Mouse (Mus musculus): Measurements from ENCODE around the gene Gnaz. TPM values are rescaled to one million over a fixed set of nuclear protein-coding genes. Genes with fewer than 3 reads are reported as not detected.

Gene Gnaz
- total and polyA plus RNA-seq, 2 experiments from 2014 or later, result 106 to 140 TPM

DNA sequence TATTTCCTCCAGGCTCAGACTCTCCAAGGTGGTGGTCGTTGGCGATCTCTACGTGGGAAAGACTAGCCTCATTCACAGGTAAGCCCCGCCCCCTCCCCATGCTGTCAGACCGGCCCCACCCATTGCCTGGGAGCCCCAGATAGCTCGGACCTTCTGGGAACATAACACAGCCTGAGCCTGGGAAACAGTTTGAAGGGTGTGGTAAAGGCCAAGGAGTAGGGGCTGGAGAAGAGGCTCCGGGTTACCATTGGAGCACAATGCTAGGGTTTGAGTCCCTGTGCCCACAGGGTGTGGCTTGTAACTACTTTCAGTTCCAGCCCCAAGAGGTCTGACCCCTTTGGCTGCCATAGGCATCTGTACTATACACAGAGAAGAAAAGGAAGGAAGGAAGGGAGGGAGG lies 77.5 kb downstream of the Gnaz start:
- Histone ChIP-seq H3K9ac (no peak overlapping the region), H3K36me3 (ENCODE audit: insufficient read depth) (peaks cover 27% of the 10 kb centered on the region), H3K4me1 (ENCODE audit: insufficient read depth) (no peaks in the 10 kb centered on the region), H3K4me2 (ENCODE audit: low read depth) (no peak overlapping the region), H3K27me3 (ENCODE audit: insufficient read depth, low read length) (no peaks in the 10 kb centered on the region), H3K27ac (ENCODE audit: low read depth, low read length) (no peak overlapping the region), H3K9me3 (ENCODE audit: low read length) (no peaks in the 10 kb centered on the region), H3K4me3 (ENCODE audit: low read depth, low read length) (no peak overlapping the region)
- no peak for TF ChIP-seq CTCF (IDR thresholded peaks at IDR 0.05; ENCODE audit: low read depth)
- ATAC-seq (no peak), DNase-seq (no peak)
- WGBS, result 53% methylated on average over 7 of the region's 7 CpGs

DNA sequence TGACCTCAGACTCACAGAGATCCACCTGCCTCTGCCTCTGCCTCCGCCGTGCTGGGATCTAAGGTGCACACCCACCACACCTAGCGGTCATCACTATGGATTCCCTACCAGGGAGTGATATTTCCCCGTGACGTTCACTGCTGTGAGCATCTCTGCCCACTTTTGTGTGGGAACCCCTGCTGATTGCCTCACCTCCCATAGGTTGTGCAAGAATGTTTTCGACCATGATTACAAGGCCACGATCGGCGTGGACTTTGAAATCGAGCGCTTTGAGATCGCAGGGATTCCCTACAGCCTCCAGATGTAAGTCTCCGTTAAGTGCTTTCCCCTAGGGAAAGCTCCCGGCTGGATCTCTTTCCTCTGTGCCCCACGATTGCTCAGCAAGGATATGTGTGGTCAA lies 78.9 kb downstream of the Gnaz start:
- 95% methylated on average over 15 of the region's 15 CpGs for WGBS
- ATAC-seq, result no peak
- H3K9me3 ChIP-seq (ENCODE audit: low read length), result no peaks in the 10 kb centered on the region
- H3K27me3 ChIP-seq (ENCODE audit: insufficient read depth, low read length), result no peaks in the 10 kb centered on the region
- no peak overlapping the region for H3K4me3 ChIP-seq (ENCODE audit: low read depth, low read length)
- no peak overlapping the region for H3K4me2 ChIP-seq (ENCODE audit: low read depth)
- H3K36me3 ChIP-seq (ENCODE audit: insufficient read depth), result peaks cover 27% of the 10 kb centered on the region
- H3K9ac ChIP-seq, result no peak overlapping the region
- no peak for DNase-seq
- H3K4me1 ChIP-seq (ENCODE audit: insufficient read depth), result no peaks in the 10 kb centered on the region
- no peak for TF ChIP-seq CTCF (IDR thresholded peaks at IDR 0.05; ENCODE audit: low read depth)
- H3K27ac ChIP-seq (ENCODE audit: low read depth, low read length), result no peak overlapping the region

DNA sequence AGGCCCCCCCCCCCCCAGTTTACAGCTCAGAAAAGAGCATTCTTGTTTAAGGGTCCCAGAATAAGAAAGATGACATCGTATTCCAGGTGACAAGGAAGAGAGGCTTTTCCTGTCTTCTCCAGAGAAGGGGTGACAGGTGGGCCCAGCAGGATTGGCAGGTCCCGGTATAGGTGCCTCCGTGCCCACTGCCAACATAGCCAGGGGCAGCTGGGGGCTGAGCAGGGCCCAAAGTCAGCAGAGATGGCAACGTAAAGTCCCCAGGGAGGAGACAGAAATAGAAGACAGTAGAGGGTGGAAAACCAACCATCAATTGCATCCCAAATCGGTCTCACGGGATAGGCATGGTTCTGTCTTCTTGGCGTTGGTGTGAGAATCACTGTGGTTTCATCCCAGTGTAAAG lies 81.7 kb downstream of the Gnaz start:
- H3K4me1 ChIP-seq (ENCODE audit: insufficient read depth), result no peaks in the 10 kb centered on the region
- DNase-seq (no peak), ATAC-seq (no peak)
- H3K4me3 ChIP-seq (ENCODE audit: low read depth, low read length), result no peak overlapping the region
- H3K9me3 ChIP-seq (ENCODE audit: low read length), result no peaks in the 10 kb centered on the region
- H3K9ac ChIP-seq, result no peak overlapping the region
- WGBS, result 90% methylated on average over 7 of the region's 7 CpGs
- peaks cover 18% of the 10 kb centered on the region for H3K36me3 ChIP-seq (ENCODE audit: insufficient read depth)
- no peak overlapping the region for H3K27ac ChIP-seq (ENCODE audit: low read depth, low read length)
- no peaks in the 10 kb centered on the region for H3K27me3 ChIP-seq (ENCODE audit: insufficient read depth, low read length)
- no peak for TF ChIP-seq CTCF (IDR thresholded peaks at IDR 0.05; ENCODE audit: low read depth)
- no peak overlapping the region for H3K4me2 ChIP-seq (ENCODE audit: low read depth)

DNA sequence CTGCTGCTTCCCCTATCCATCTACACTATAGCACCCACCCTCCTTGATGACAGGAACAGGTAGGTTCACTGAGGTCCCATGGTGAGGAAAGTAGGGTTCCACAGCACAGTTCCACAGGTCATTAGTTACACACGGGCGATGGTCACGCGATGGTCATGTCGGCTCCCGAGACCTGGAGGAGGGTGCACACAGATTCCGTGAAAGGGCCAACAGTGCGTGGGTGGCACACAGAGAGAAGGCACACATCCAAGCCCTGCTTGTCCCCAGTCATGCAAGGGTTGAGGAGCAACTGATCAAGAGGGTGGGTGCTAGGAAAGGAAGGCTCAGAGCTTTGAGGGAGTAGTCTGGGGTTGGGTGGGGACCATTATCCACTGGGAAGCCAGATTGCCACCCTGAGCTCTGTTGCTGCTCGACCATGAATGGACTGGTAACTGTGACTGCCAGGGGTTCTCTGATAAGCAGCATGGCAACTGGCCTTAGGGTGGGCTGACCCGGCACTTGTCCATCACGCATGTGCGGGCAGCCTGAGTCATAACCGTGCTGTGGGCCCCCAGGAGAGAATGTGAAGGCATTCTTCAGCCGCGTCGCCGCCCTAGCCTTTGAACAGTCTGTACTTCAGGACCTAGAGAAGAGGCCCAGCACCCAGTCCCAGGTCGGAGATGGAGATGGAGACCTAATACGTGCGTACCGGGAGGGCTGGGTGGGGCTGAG lies 84.5 kb downstream of the Gnaz start:
- no peak for TF ChIP-seq CTCF (IDR thresholded peaks at IDR 0.05; ENCODE audit: low read depth)
- no peak overlapping the region for H3K4me2 ChIP-seq (ENCODE audit: low read depth)
- no peak overlapping the region for H3K4me3 ChIP-seq (ENCODE audit: low read depth, low read length)
- 95% methylated on average over 21 of the region's 21 CpGs for WGBS
- no peaks in the 10 kb centered on the region for H3K27me3 ChIP-seq (ENCODE audit: insufficient read depth, low read length)
- DNase-seq, result no peak
- H3K36me3 ChIP-seq (ENCODE audit: insufficient read depth), result peaks cover 3% of the 10 kb centered on the region; the same call in 1 of the 2 replicates
- 0 out of 2 replicates have a peak, but pooled peaks cover 9% of the 10 kb centered on the region for H3K4me1 ChIP-seq (ENCODE audit: insufficient read depth)
- no peak for ATAC-seq
- H3K9ac ChIP-seq, result no peak overlapping the region
- no peaks in the 10 kb centered on the region for H3K9me3 ChIP-seq (ENCODE audit: low read length)
- H3K27ac ChIP-seq (ENCODE audit: low read depth, low read length), result no peak overlapping the region

DNA sequence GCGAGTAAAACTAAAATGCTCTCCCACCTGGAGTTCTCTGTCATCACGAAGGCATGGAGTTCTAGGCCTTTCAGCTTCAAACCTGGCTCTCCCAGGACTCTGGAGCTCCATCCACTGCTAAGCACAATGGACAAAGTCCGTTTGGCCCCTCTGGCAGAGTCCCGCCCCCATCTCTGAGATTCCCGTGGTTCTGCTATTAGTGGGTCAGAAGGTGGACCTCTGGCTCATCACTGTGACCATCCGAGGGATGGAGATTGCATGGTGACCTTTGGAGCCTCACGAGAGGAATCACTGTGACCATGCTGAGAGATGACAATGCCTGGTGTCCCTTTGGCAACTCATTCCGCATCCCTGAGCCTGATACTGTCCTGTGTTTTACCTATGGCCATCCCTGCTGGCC lies 85.9 kb downstream of the Gnaz start:
- Histone ChIP-seq H3K27ac (ENCODE audit: low read depth, low read length) (no peak overlapping the region), H3K9ac (no peak overlapping the region), H3K4me2 (ENCODE audit: low read depth) (no peak overlapping the region), H3K27me3 (ENCODE audit: insufficient read depth, low read length) (no peaks in the 10 kb centered on the region), H3K4me3 (ENCODE audit: low read depth, low read length) (no peak overlapping the region), H3K9me3 (ENCODE audit: low read length) (no peaks in the 10 kb centered on the region), H3K36me3 (ENCODE audit: insufficient read depth) (no peaks in the 10 kb centered on the region; the same call in 1 of the 2 replicates), H3K4me1 (ENCODE audit: insufficient read depth) (0 out of 2 replicates have a peak, but pooled peaks cover 9% of the 10 kb centered on the region)
- no peak for ATAC-seq
- TF ChIP-seq CTCF (IDR thresholded peaks at IDR 0.05; ENCODE audit: low read depth), result no peak
- WGBS, result 81% methylated on average over 8 of the region's 8 CpGs
- no peak for DNase-seq

DNA sequence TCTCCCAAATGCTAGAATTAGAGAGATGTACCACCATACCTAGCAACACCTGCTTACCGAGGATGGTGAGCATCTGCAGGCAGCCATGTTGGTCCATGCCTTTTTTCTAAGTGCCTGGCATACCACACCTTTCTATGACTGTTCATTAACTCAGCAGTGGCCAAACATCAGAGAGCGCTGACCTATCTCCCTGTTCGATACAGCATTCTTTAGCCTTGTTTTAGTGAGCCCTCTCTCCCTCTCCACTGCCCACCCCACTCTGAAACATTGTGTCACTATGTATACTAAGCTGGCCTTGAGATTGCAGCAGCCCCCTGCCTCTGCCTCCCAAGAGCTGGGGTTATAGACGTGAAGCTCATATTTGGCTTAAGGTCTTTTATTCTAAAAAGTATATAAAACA lies 86.7 kb downstream of the Gnaz start:
- H3K4me2 ChIP-seq (ENCODE audit: low read depth), result no peak overlapping the region
- DNase-seq, result no peak
- H3K27me3 ChIP-seq (ENCODE audit: insufficient read depth, low read length), result no peaks in the 10 kb centered on the region
- H3K27ac ChIP-seq (ENCODE audit: low read depth, low read length), result no peak overlapping the region
- TF ChIP-seq CTCF (IDR thresholded peaks at IDR 0.05; ENCODE audit: low read depth), result no peak
- 86% methylated on average over 4 of the region's 4 CpGs for whole genome bisulfite sequencing
- H3K9me3 ChIP-seq (ENCODE audit: low read length), result no peaks in the 10 kb centered on the region
- H3K4me1 ChIP-seq (ENCODE audit: insufficient read depth), result 0 out of 2 replicates have a peak, but pooled peaks cover 9% of the 10 kb centered on the region
- H3K36me3 ChIP-seq (ENCODE audit: insufficient read depth), result no peaks in the 10 kb centered on the region; the same call in 1 of the 2 replicates
- ATAC-seq, result no peak
- H3K4me3 ChIP-seq (ENCODE audit: low read depth, low read length), result no peak overlapping the region
- no peak overlapping the region for H3K9ac ChIP-seq

DNA sequence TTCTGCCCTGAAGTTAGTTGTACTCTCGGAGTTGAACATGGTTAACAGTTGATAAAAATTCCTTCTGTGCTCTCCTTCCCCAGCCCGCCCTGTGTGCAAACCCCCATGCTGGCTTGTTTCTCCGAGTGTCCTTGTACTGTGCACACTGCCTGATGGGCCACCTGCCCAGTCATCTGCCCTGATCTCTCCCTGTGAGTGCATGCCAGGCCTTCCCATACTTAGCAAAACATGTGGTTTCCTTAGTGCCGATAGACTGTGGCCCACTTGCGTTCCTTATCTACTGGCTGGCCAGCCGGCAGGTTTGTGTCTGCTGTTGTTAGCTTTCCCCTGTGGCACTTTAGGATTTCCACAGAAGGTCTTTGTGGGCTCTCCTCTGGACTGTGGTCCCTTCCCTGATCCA lies 87.1 kb downstream of the Gnaz start:
- no peak for TF ChIP-seq CTCF (IDR thresholded peaks at IDR 0.05; ENCODE audit: low read depth)

More for the DNA sequence above, 87.1 kb downstream of the Gnaz start:
- DNase-seq (no peak), ATAC-seq (no peak)
- Histone ChIP-seq H3K9ac (no peak overlapping the region), H3K27ac (ENCODE audit: low read depth, low read length) (no peak overlapping the region), H3K27me3 (ENCODE audit: insufficient read depth, low read length) (no peaks in the 10 kb centered on the region), H3K4me1 (ENCODE audit: insufficient read depth) (0 out of 2 replicates have a peak, but pooled peaks cover 9% of the 10 kb centered on the region), H3K9me3 (ENCODE audit: low read length) (no peaks in the 10 kb centered on the region), H3K4me3 (ENCODE audit: low read depth, low read length) (no peak overlapping the region), H3K4me2 (ENCODE audit: low read depth) (no peak overlapping the region), H3K36me3 (ENCODE audit: insufficient read depth) (no peaks in the 10 kb centered on the region; the same call in 1 of the 2 replicates)
- WGBS, result 68% methylated on average over 6 of the region's 6 CpGs

Measured in forebrain, postnatal 0 days (tissue).